Mouse (Mus musculus) erythroblast, embryonic 14.5 days (primary cell): ENCODE measurements around the gene Plekhh1.

Experiments used
- GATA1 ChIP-seq: IDR thresholded peaks from 2 replicates; pipeline ENCODE4 v1.6.1; 2012; ENCODE audit warnings: low read length, inconsistent platforms, mixed read lengths
- TAL1 ChIP-seq: IDR thresholded peaks from 3 replicates; pipeline ENCODE4 v1.6.1; 2012; ENCODE audit warnings: low read length, inconsistent platforms, mixed read lengths

- TF ChIP-seq GATA1 (no peak), TAL1 (no peak)
Measured at GRCm38 (mm10) chr12:78983296-78984034, 45.5 kb upstream of the Plekhh1 start.
